Mouse (Mus musculus) gastrocnemius, adult 8-10 months (tissue): Measurements from ENCODE around the gene Hesx1. TPM values are rescaled to one million over a fixed set of nuclear protein-coding genes. Genes with fewer than 3 reads are reported as not detected.

ENCODE experiments used
- DNase-seq, 2 experiments: peaks; one replicate each; pipeline ENCODE4 v3.0.0; 2022; ENCODE audit warnings: low spot score in 2 of 2
- total RNA-seq, 4 experiments: library from RNA; stranded (reverse); gene quantifications; 2 replicates each; pipeline ENCODE4 v1.2.4; 2022

The Hesx1 gene
- total RNA-seq, 4 experiments from 2014 or later, result not detected

DNA sequence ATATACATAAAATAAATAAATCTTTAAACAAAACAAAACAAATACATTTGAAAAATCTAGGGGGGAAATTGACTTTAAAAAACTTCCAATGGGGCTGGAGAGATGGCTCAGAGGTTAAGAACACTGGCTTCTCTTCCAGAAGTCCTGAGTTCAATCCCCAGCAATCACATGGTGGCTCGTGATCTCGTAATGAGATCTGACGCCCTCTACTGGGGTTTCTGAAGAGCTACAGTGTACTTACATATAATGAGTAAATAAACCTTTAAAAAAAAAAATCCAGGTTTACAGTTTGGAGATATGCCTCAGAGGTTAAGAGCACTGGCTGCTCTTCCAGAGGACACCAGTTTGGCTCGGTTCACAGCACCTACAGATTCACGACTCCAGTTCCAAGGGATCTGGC is 17.3 kb downstream of the Hesx1 start:
- DNase-seq, result no peak

DNA sequence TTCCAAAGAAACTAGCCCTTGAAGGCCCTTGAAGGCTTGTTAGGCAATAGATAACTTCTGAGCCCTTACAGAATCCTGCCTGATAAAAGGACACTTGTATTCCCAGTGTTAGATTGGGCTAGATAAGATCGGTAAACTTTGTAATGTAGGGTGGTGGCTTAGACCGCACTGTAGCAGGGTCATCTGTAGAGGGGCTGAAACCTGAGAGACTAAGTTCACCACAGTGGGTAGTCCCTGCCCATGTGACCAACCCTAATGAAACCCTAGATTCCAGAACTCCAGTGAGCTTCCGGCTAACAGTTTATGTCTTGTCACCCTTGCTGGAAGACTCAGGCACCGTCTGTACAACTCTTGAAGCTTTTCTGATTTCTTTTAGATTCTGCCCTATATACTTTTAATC is 19.4 kb downstream of the Hesx1 start:
- DNase-seq, result no peak

DNA sequence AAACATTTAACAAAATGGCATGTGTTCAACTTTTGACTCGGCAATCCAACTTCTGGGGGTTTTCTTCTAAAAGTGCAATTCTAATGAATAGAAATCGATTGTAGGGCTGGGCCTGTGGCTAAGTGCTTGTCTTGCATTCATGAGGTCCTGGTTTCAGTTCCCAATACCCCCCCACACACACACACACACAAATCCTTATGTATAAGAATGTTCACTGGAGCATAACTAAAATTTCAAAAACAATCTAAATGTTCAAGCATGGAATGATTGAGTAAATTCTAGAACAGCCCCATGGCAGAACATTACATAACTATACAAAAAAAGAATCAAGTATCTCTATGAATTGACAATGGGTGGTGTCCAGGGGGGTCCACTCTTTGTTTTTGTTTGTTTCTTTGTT is 23.7 kb downstream of the Hesx1 start:
- DNase-seq, result no peak

- DNase-seq, result no peak
These were observed 25.6 kb downstream of the Hesx1 start for GRCm38 (mm10) chr14:27019850-27020249.

GRCm38 (mm10) chr14:27022876-27023275 is 28.7 kb downstream of the Hesx1 start:
- peak in 1 of 2 experiments; percentile 36 for DNase-seq

- no peak for DNase-seq
These were observed 30.4 kb downstream of the Hesx1 start for GRCm38 (mm10) chr14:27024664-27025063.

DNA sequence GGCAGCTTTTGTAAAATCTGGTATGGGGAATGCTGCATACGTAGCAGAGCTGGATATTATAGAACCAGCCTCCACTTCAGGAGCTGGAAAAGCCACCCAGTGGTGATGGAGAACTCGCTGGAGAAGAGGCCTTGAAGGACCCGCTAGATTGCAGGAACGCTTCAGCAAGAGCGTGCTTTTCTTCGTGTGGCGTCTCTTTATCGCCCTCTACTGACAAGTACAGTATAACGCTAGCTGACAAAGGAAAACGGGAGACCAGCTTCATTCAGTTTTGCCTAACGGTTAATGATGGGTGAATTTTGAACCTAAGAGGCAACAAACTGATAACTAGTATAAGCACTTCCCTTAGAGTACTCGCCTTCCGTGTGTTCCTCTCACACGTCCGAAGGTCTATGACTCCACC is 35.6 kb downstream of the Hesx1 start:
- no peak for DNase-seq

DNA sequence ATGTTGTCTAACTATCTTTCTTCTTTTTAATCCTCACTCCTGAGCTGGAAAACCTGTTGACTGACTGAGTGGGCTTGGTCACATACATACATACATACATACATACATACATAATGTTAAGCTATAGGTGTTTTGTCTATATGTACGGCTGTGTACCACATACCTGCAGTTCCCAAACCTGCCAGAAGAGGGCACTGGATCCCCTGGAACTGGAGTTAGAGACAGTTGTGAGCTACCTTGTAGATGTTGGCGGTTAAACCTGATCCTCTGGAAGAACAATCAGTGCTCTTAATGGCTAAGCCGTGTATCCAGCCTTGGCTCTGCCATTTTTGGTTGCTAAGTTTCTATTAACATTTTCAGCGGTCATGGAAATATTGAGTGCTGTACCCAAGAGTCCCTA is 36.9 kb downstream of the Hesx1 start:
- peak; percentile 47 to 52 for DNase-seq

DNA sequence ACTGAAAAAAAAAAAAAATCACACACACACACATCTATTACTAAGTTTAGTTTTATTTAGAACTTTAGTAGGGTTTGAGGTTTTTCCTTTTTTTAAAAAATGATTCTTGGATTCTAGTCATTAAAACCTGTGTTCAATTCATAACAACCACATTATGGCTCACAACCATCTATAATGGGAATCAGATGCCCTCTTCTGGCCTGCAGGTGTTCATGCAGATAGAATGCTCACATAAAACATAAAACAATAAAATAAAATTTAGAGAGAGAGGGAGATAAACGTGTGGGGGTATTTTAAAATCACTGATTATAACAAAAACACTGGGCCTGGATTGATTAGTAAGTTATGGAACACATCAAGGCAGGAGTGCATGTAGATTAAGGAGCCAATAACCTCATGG is 43.3 kb downstream of the Hesx1 start:
- no peak for DNase-seq

DNA sequence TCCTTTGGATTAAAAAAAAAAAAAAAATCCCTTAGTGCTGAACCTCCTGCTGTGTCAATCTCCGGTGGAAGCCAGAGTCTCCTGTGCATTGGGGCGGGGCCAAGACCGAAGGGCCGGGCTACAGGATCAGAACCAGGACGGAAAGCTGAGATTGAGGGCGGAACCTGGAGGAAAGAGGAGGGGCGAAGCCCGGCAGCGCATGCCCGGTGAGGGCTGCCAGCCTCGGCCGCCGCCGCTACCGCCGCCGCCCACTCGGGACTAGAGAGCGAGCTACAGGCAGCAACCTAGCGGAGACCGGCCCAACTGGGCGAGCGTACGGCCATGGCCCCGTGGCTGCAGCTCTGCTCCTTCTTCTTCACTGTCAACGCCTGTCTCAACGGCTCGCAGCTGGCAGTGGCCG is 44.6 kb downstream of the Hesx1 start, which contains the start of gene Il17rd:
Gene Il17rd (plus strand): TSS at position 159 of the 400 bp plus-strand sequence.
- peak; percentile 85 to 90 for DNase-seq

GRCm38 (mm10) chr14:27039281-27040248 is 45.3 kb downstream of the Hesx1 start:
- peak in 1 of 2 experiments; percentile 20 for DNase-seq

DNA sequence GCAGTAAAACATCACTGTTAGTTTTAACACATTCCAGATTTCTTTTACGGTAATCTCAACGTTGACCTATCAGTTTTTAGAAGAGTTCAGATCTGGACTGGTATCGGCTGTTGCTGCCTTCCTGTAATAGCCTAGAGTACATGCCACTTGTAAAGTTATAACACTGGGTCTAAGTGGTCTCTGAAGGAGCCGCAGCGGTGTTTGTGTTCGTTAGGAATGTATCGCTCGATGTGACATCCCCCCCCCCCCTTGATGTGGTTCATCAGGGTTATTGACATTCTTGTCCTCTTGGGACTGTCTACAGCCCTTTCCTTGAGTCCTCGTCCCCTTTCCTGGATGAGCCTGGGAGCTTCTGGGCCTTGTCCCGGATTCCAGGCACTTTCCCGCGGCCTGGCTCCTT is 46.2 kb downstream of the Hesx1 start:
- DNase-seq, result no peak

- no peak for DNase-seq
These were observed 48.2 kb downstream of the Hesx1 start for GRCm38 (mm10) chr14:27042280-27042983.

DNA sequence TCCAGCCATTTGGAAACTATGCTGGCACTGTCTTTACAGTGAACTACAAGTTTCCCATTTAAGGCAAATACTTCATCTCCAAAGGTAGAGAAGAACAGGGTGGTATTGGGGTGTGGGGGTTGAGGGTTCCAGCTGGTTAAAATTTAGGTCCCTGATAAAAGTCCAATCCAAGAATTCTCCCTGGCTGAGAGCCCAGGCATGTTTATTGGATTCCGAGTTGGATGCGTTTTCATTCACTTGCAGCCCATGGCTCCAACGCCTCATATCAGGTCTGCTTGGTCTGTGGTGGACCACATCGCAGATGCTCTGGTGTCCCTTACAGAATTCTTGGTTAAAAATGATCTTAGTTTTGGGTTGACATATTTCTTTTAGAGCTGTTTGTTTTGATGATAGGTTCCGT is 49.2 kb downstream of the Hesx1 start:
- no peak for DNase-seq

GRCm38 (mm10) chr14:27044221-27044966 is 50.2 kb downstream of the Hesx1 start:
- DNase-seq, result peak; percentile 38 to 50

DNA sequence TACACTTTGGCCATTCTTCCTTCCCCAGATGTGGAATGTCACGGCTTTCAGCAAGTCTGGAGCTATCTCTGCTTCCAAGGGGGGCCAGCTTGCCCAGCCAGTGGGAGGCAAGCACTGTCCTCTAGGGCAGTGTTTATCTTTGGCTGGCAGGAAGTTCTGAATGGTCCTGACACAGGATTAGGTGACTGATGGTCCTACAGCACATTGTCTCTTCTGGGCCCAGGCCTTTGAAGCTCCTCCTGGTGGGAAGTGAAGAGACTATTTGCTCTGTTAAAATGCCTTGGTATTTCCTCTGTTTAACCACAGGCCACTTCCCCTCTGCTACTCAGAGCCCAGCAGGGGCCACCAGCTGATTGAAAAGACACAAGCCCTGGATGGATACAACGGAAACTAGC is 50.7 kb downstream of the Hesx1 start:
- DNase-seq, result no peak

GRCm38 (mm10) chr14:27048231-27048956 is 54.2 kb downstream of the Hesx1 start:
- no peak for DNase-seq

DNA sequence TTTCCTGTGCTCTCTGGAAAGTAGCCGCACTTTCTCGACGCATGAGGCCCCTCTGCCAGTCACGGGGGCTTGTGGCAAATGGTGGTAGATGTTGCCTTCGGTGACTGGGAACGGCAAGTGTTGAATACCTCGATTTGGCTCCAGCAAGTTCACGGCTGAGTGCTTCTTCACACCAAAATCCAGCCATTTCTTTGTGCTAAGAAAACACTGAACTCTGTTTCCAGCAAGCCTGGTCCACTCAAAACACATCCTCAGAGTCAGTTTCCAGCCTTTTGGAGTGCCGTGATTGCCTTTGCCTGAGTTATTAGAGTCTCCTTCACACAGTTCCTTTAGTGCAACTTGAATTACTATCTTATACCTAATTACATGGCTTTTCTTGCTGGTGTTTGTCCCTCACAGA is 55.8 kb downstream of the Hesx1 start:
- no peak for DNase-seq

- no peak for DNase-seq
These were observed 56.6 kb downstream of the Hesx1 start for GRCm38 (mm10) chr14:27050560-27051510.

- no peak for DNase-seq
These were observed 57.3 kb downstream of the Hesx1 start for GRCm38 (mm10) chr14:27051511-27051895.
